Mouse (Mus musculus): ENCODE measurements at regions not wholly inside any gene's neighbourhood (a gene's known extent, or its start where the extent isn't known, plus 50 kb on each side); places are given as distances from the start of the nearest gene placed in this dataset.

- TF ChIP-seq GATA1 (IDR thresholded peaks at IDR 0.05; ENCODE audit: borderline replicate concordance, low read length) (no peak), CTCF (IDR thresholded peaks at IDR 0.05; ENCODE audit: low read depth, low read length) (no peak)
Observed at GRCm38 (mm10) chr10:15841381-15841780, 1123.4 kb upstream of the Gje1 start.
